Mouse (Mus musculus) retina, embryonic 14.5 days (tissue): ENCODE results near the gene Adipoq.

Experiments
- DNase-seq: peaks from one replicate; pipeline ENCODE4 v3.0.0-alpha.2; 2015; ENCODE audit warnings: low spot score

Adipoq gene

GRCm38 (mm10) chr16:23115486-23115885 is 30.9 kb upstream of the Adipoq start:
- no peak for DNase-seq

DNA sequence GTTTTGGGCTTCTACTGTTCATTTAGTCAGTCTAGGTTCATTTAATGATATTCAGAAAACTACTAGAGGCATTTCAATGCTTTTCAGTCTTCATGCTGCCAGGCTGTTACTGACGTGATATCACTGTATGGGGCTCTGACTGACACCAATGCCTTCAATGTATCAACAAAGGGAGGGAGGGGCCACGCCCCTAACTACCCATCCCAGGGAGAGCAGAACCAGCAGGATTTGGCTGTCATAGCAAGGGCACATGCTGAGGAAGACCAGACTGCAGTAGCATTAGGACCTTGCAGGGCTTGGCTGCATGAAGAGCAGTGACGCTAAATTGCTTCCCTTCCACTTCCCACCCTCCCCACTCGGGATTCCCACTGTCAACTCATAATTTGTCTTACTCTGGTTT is 29.2 kb upstream of the Adipoq start:
- DNase-seq, result no peak

- no peak for DNase-seq
Measured at GRCm38 (mm10) chr16:23122446-23122845, 23.9 kb upstream of the Adipoq start.

DNA sequence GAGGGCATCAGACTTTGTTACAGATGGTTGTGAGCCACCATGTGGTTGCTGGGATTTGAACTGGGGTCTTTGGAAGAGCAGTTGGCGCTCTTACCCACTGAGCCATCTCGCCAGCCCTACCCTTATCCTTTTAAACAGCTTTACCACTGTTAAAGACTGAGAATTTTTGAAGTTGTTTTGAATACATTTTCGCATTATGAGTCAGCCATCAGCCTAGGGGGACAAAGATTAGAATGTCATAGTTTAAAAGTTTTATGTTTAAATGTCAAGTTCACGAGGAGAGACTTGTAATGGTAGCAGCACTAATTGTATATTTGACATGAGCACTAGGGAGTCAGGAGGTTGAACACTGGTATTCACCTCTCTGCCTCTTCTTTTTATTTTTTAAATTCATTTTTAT is 23.2 kb upstream of the Adipoq start:
- no peak for DNase-seq

DNA sequence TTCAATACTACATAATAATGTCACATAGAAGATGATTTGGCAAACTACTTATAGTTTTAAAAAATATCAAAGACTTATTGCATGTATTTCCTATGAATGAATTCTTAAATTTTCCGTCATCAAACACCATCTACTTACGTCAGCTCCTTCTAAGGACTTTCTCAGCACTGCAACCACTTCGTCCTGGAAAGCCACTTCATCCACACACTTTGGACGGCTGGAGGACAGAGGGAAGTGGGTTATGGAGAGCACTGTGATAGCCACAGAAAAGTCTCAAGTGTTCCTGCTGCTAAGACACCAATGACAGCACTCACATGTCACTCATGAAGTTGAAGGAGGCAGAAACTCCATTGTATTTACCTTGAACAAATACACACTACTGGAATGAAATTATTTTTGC is 21.9 kb upstream of the Adipoq start:
- DNase-seq, result no peak

- no peak for DNase-seq
Measured at GRCm38 (mm10) chr16:23127311-23127672, 19.0 kb upstream of the Adipoq start.

GRCm38 (mm10) chr16:23127673-23128375 is 18.5 kb upstream of the Adipoq start, which contains the start of gene Rfc4:
Gene Rfc4, minus strand, starts transcription at chr16:23127737.
- DNase-seq, result peak; percentile 95

DNA sequence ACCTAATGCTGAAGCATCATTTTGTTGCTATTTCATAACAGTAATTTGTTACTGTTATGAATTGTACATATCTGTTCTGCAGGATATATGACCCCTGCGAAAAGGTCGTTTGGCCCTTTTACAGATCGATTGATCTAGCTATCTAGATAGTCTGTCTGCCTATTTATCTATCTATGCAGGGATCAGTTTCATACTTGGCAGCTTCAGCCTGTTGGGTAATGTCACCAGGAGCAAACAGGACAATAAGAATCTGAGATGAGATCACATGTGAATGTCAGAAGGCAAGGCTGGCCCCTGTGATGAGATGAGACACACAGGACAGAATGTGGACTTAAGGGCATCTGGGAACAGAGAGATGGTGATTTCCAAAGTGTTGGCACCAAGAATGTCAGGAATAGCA is 16.0 kb upstream of the Adipoq start:
- DNase-seq, result no peak

- DNase-seq, result no peak
Measured at GRCm38 (mm10) chr16:23132336-23132735, 14.0 kb upstream of the Adipoq start.

- peak; percentile 82 for DNase-seq
Measured at GRCm38 (mm10) chr16:23135421-23136149, 10.8 kb upstream of the Adipoq start.

- DNase-seq, result no peak
Measured at GRCm38 (mm10) chr16:23136406-23136970, 9.8 kb upstream of the Adipoq start.

DNA sequence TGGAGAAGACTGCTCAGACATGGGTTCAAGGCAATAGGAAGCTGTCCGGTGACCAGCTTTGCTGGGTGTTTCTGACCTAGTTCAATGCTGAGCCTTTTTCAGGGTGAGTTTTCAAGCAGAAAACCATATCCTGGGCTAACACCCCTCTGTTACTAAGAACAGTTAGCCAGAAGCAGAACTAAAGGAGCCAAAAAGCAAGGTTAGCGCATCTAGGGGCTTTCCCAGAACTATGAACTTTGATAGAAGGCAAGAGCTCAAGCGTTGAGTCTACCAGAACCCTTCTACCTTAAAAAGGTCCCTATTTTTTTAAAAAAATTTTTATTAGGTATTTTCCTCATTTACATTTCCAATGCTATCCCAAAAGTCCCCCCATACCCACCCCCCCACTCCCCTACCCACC is 5.4 kb upstream of the Adipoq start:
- DNase-seq, result no peak

GRCm38 (mm10) chr16:23144326-23144725 is 2.0 kb upstream of the Adipoq start:
- no peak for DNase-seq

DNA sequence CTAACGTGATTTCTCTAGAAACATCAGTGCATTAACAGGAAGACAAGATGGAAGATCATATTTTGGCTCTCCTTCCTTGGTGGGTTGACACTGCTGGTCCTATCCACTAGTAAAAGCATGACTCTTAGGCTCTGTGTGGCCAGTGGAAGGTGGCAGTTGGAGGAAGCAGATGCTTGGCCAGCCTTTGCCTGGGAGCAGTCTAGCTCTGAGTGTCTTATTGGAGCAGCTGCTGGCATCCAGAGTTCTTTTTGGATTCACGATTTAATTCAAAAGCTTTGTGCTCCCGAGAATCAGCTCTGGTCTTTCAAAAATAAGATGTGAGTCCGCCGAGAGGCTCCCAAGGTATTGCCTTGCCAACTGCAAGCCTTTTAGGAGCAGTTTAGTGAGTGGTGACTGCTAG is 1.1 kb upstream of the Adipoq start:
- DNase-seq, result no peak

DNA sequence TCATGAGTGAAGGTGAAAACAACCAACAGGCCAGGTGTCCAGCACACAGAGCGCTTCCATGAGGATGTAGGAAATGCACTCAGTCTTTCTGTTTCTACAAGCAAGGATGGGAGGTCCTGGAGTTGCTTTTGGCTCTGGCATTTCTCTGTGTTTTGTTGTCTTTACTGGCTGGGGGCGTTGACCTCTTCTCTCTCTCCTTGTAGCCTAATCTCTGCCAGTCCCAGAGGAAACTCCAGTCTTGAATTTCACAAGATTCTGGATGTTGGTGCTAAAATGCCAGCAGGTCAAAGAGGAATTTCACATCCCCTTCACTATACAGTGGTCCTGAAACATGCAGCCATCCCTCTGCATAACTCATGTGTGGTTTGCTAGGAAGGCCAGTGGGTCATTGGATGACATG is 2.6 kb downstream of the Adipoq start:
- no peak for DNase-seq

GRCm38 (mm10) chr16:23149396-23149795 is 3.1 kb downstream of the Adipoq start:
- DNase-seq, result no peak

DNA sequence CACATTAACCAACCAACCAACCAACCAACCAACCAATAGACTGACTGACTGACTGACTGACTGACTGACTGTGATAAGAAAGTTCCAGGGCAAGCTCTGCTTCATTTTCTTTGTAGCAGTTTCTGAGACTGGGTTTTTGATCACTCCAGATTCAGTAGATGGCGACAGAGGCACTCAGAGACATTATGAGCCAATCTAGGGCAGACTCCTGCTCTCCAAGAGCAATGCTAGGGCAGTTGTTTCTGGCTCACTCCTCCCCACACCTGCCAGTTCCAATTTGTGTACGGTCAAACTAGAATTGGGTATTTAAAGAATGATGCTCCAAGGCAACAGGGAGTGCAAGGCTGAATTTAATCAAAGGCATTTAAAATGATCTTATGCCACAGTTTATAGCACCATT is 5.1 kb downstream of the Adipoq start:
- peak; percentile 82 for DNase-seq

DNA sequence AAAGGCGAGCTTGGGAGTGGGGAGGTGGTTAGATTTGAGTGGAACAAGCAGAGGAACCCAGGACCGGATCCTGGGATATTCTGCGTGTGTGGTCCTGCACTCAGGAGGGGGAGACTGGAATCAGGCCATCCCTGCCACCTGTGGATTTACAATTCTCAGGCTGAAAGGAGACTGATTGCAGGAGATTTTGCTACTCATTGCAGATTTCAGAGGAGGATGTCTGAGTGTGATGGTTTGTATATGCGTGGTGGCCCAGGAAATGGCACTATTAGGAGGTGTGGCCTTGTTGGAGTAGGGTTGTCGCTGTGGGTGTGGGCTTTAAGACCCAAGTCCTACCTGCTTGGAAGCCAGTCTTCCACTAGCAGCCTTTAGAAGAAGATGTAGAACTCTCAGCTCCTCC is 7.9 kb downstream of the Adipoq start:
- no peak for DNase-seq

- DNase-seq, result no peak
Measured at GRCm38 (mm10) chr16:23157013-23157412, 10.7 kb downstream of the Adipoq start.

DNA sequence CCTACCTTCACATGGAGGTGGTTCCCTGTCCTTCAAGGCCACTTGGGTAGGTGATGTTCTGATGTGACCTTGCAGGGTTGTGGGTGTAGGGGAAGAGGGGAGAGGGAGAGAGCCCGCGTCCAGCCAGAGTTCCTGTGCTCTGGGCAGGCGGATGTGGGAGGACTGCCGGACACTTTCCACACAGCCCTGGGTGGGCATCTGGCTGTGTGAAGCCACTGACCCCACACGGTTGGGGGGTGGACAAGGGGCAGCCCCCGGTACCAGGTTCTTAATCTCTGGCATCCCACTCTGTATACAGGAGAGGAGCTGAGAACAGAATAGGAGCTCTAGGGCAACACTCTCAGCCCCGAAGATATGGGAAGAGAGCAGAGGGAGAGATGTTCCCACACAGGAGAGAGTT is 12.0 kb downstream of the Adipoq start:
- no peak for DNase-seq

DNA sequence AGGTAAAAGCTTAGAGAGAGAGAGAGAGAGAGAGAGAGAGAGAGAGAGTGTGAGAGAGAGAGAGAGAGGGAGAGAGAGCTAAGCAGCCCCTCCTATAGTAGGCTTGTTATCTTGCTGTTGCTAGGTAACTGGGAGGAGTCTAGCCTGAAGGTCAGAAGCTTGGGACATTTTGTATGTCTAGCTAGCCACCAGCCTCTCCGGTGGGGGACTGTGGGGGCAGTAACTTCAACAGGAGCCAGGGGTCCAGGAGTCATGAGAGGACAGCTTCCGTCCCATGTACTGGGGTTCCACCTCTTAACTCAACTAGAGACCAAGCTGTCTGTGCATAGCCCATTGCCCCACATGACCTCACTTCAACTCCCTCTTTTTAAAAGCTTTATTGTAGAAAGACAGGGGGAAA is 12.6 kb downstream of the Adipoq start:
- no peak for DNase-seq

GRCm38 (mm10) chr16:23159749-23160148 is 13.4 kb downstream of the Adipoq start:
- no peak for DNase-seq

GRCm38 (mm10) chr16:23162116-23162515 is 15.8 kb downstream of the Adipoq start:
- DNase-seq, result no peak
